ENCODE assay signal across 9 mouse cellular contexts in genomic region chr3:75861677-75862076, GRCm38 (mm10).
DNase-seq lines count a peak whose midpoint lies in the region; ATAC-seq and TF ChIP-seq lines count a peak whose summit lies in the region.
"Had no signal": no experiment of that assay in that cellular context is flagged by ENCODE, and none has a peak within 500 bp of the region (broad histone marks: within the 10 kb centered on the region; RNA-seq: fewer than 3 reads in every experiment).

No protein-coding gene starts in this region.

- DNase-seq in forebrain, embryonic 10.5 days (ENCODE audit: extremely low spot score, low spot score): peak; percentile 32
- DNase-seq in midbrain, embryonic 14.5 days: peak; percentile 37
- DNase-seq in adrenal gland, postnatal 36 days: peak; percentile 56 to 57
- DNase-seq in heart, postnatal 0 days (ENCODE audit: low spot score): no peak
- peak; percentile 70 for DNase-seq in lung, postnatal 36 days
- peak; percentile 79 for DNase-seq in testis, postnatal 10 days (ENCODE audit: low spot score)

- H3K4me3 ChIP-seq in forebrain, embryonic 10.5 days: no peak overlapping the region
- no peak overlapping the region for H3K4me3 ChIP-seq in forebrain, embryonic 12.5 days (replicated peaks)
- H3K4me3 ChIP-seq in midbrain, embryonic 14.5 days (replicated peaks; ENCODE audit: low read depth, low read length): no peak overlapping the region
- no peak overlapping the region for H3K4me3 ChIP-seq in midbrain, embryonic 13.5 days (replicated peaks)
- no peak overlapping the region for H3K4me3 ChIP-seq in heart, postnatal 0 days (ENCODE audit: low read depth, low read length)
- H3K4me3 ChIP-seq: embryonic facial prominence, embryonic 12.5 days had no signal

- peak; percentile 46 for TF ChIP-seq CTCF in heart, postnatal 0 days (IDR thresholded peaks at IDR 0.05; ENCODE audit: low read depth)

- H3K4me1 ChIP-seq in forebrain, embryonic 10.5 days: peaks cover 2% of the 10 kb centered on the region; the same call in 1 of the 2 replicates
- no peaks in the 10 kb centered on the region for H3K4me1 ChIP-seq in forebrain, embryonic 12.5 days
- no peaks in the 10 kb centered on the region for H3K4me1 ChIP-seq in midbrain, embryonic 14.5 days (ENCODE audit: control insufficient read depth, insufficient read depth, low read length)
- no peaks in the 10 kb centered on the region for H3K4me1 ChIP-seq in midbrain, embryonic 13.5 days (replicated peaks)
- H3K4me1 ChIP-seq in heart, postnatal 0 days (ENCODE audit: control insufficient read depth, insufficient read depth): no peaks in the 10 kb centered on the region
- H3K4me1 ChIP-seq: embryonic facial prominence, embryonic 12.5 days had no signal

- TF ChIP-seq EP300 in heart, postnatal 0 days (IDR thresholded peaks at IDR 0.05; ENCODE audit: low read depth): no peak

- H3K9me3 ChIP-seq in forebrain, embryonic 10.5 days: no peaks in the 10 kb centered on the region
- H3K9me3 ChIP-seq in forebrain, embryonic 12.5 days: no peaks in the 10 kb centered on the region
- H3K9me3 ChIP-seq in midbrain, embryonic 14.5 days (ENCODE audit: control insufficient read depth, low read length): no peaks in the 10 kb centered on the region
- H3K9me3 ChIP-seq in midbrain, embryonic 13.5 days: no peaks in the 10 kb centered on the region
- no peaks in the 10 kb centered on the region for H3K9me3 ChIP-seq in heart, postnatal 0 days (replicated peaks; ENCODE audit: control insufficient read depth, low read length)
- H3K9me3 ChIP-seq: embryonic facial prominence, embryonic 12.5 days had no signal

- no peak overlapping the region for H3K4me2 ChIP-seq in forebrain, embryonic 12.5 days
- H3K4me2 ChIP-seq in midbrain, embryonic 14.5 days (ENCODE audit: low read length): no peak overlapping the region
- no peak overlapping the region for H3K4me2 ChIP-seq in midbrain, embryonic 13.5 days (replicated peaks)
- H3K4me2 ChIP-seq in heart, postnatal 0 days (ENCODE audit: low read depth, low read length): no peak overlapping the region
- H3K4me2 ChIP-seq: embryonic facial prominence, embryonic 12.5 days had no signal

- no peak for ATAC-seq in forebrain, embryonic 12.5 days (ENCODE audit: low FRiP score)
- no peak for ATAC-seq in midbrain, embryonic 14.5 days (ENCODE audit: low FRiP score, low TSS enrichment)
- ATAC-seq in midbrain, embryonic 13.5 days: no peak
- ATAC-seq in heart, postnatal 0 days (ENCODE audit: insufficient read depth, low read depth): no peak

- 31% methylated on average over 4 of the region's 4 CpGs for WGBS in forebrain, embryonic 10.5 days
- WGBS in forebrain, embryonic 12.5 days: 38% methylated on average over 4 of the region's 4 CpGs
- WGBS in midbrain, embryonic 14.5 days: 35% methylated on average over 4 of the region's 4 CpGs
- 33% methylated on average over 4 of the region's 4 CpGs for WGBS in midbrain, embryonic 13.5 days
- 34% methylated on average over 4 of the region's 4 CpGs for WGBS in heart, postnatal 0 days

- H3K27ac ChIP-seq in forebrain, embryonic 10.5 days: no peak overlapping the region
- no peak overlapping the region for H3K27ac ChIP-seq in forebrain, embryonic 12.5 days
- H3K27ac ChIP-seq in midbrain, embryonic 14.5 days (replicated peaks; ENCODE audit: low read depth, low read length): no peak overlapping the region
- H3K27ac ChIP-seq in midbrain, embryonic 13.5 days: no peak overlapping the region
- no peak overlapping the region for H3K27ac ChIP-seq in heart, postnatal 0 days (ENCODE audit: low read depth)
- H3K27ac ChIP-seq: embryonic facial prominence, embryonic 12.5 days had no signal

- no peak overlapping the region for H3K9ac ChIP-seq in forebrain, embryonic 12.5 days
- no peak overlapping the region for H3K9ac ChIP-seq in midbrain, embryonic 14.5 days (replicated peaks; ENCODE audit: low read length)
- no peak overlapping the region for H3K9ac ChIP-seq in midbrain, embryonic 13.5 days (replicated peaks)
- no peak overlapping the region for H3K9ac ChIP-seq in heart, postnatal 0 days (replicated peaks; ENCODE audit: low read depth, low read length)
- H3K9ac ChIP-seq: embryonic facial prominence, embryonic 12.5 days had no signal

- no peaks in the 10 kb centered on the region for H3K27me3 ChIP-seq in forebrain, embryonic 10.5 days (ENCODE audit: poor library complexity, severe bottlenecking)
- no peaks in the 10 kb centered on the region for H3K27me3 ChIP-seq in forebrain, embryonic 12.5 days
- no peaks in the 10 kb centered on the region for H3K27me3 ChIP-seq in midbrain, embryonic 14.5 days (ENCODE audit: control insufficient read depth, insufficient read depth, low read length)
- H3K27me3 ChIP-seq in midbrain, embryonic 13.5 days: no peaks in the 10 kb centered on the region
- H3K27me3 ChIP-seq in heart, postnatal 0 days (ENCODE audit: control insufficient read depth, insufficient read depth, low read length): no peaks in the 10 kb centered on the region
- H3K27me3 ChIP-seq: embryonic facial prominence, embryonic 12.5 days had no signal

- H3K36me3 ChIP-seq in forebrain, embryonic 10.5 days (replicated peaks): no peaks in the 10 kb centered on the region
- no peaks in the 10 kb centered on the region for H3K36me3 ChIP-seq in forebrain, embryonic 12.5 days (replicated peaks)
- no peaks in the 10 kb centered on the region for H3K36me3 ChIP-seq in midbrain, embryonic 14.5 days (ENCODE audit: control insufficient read depth, insufficient read depth, low read length)
- no peaks in the 10 kb centered on the region for H3K36me3 ChIP-seq in midbrain, embryonic 13.5 days
- no peaks in the 10 kb centered on the region for H3K36me3 ChIP-seq in heart, postnatal 0 days (replicated peaks; ENCODE audit: control insufficient read depth, insufficient read depth, low read length)
- H3K36me3 ChIP-seq: embryonic facial prominence, embryonic 12.5 days had no signal
